In genomic region chr2:153457467-153457866, GRCm38 (mm10) we compare ENCODE assay signal across 11 mouse cellular contexts. TPM values are rescaled to one million over a fixed set of nuclear protein-coding genes. Genes with fewer than 3 reads are reported as not detected.
DNase-seq lines count a peak whose midpoint lies in the region; ATAC-seq and TF ChIP-seq lines count a peak whose summit lies in the region.
"Had no signal": no experiment of that assay in that cellular context is flagged by ENCODE, and none has a peak within 500 bp of the region (broad histone marks: within the 10 kb centered on the region; RNA-seq: fewer than 3 reads in every experiment).

No protein-coding gene starts in this region.

- DNase-seq in gastrocnemius, adult 2 months, result no peak
- DNase-seq in gastrocnemius, adult 8-10 months (ENCODE audit: low spot score in 2 of 2), result no peak
- DNase-seq in midbrain, embryonic 11.5 days (ENCODE audit: low spot score, missing footprints), result no peak
- DNase-seq in limb, embryonic 14.5 days (ENCODE audit: low spot score), result no peak
- no peak for DNase-seq in stomach, postnatal 0 days (ENCODE audit: low spot score)
- DNase-seq in testis, postnatal 14 days (ENCODE audit: low spot score), result no peak
- DNase-seq: kidney, adult 11 months had no signal

- H3K4me3 ChIP-seq in gastrocnemius, adult 2 months, result no peak overlapping the region
- no peak overlapping the region for H3K4me3 ChIP-seq in midbrain, embryonic 11.5 days (ENCODE audit: low read depth, low read length)
- H3K4me3 ChIP-seq in midbrain, embryonic 16.5 days (ENCODE audit: low read depth, low read length), result no peak overlapping the region
- H3K4me3 ChIP-seq in limb, embryonic 14.5 days (replicated peaks; ENCODE audit: low read length), result no peak overlapping the region
- H3K4me3 ChIP-seq in stomach, postnatal 0 days (ENCODE audit: low read depth, low read length), result no peak overlapping the region
- H3K4me3 ChIP-seq: erythroblast, embryonic 14.5 days; limb, embryonic 15.5 days had no signal

- H3K4me1 ChIP-seq in midbrain, embryonic 11.5 days (ENCODE audit: control insufficient read depth, insufficient read depth, low read length), result peaks cover 6% of the 10 kb centered on the region; the same call in 1 of the 2 replicates
- 0 out of 2 replicates have a peak, but pooled peaks cover 6% of the 10 kb centered on the region for H3K4me1 ChIP-seq in midbrain, embryonic 16.5 days (ENCODE audit: control insufficient read depth, insufficient read depth, low read length)
- H3K4me1 ChIP-seq in limb, embryonic 14.5 days (ENCODE audit: control insufficient read depth, insufficient read depth, low read length), result peaks cover 12% of the 10 kb centered on the region; the same call in 1 of the 2 replicates
- H3K4me1 ChIP-seq in stomach, postnatal 0 days (replicated peaks; ENCODE audit: control insufficient read depth, insufficient read depth), result peaks cover 2% of the 10 kb centered on the region; the same call in 1 of the 2 replicates

- no peak overlapping the region for H3K4me2 ChIP-seq in midbrain, embryonic 11.5 days
- no peak overlapping the region for H3K4me2 ChIP-seq in midbrain, embryonic 16.5 days (ENCODE audit: low read length)
- H3K4me2 ChIP-seq in limb, embryonic 14.5 days (replicated peaks; ENCODE audit: low read depth, low read length, severe bottlenecking), result no peak overlapping the region
- no peak overlapping the region for H3K4me2 ChIP-seq in stomach, postnatal 0 days (replicated peaks; ENCODE audit: low read depth)
- H3K4me2 ChIP-seq: limb, embryonic 15.5 days had no signal

- TF ChIP-seq POLR2A in limb, embryonic 14.5 days (IDR thresholded peaks at IDR 0.05; ENCODE audit: borderline replicate concordance, extremely low read depth, insufficient read depth, insufficient read length), result no peak

- ATAC-seq in midbrain, embryonic 11.5 days (ENCODE audit: low FRiP score), result no peak
- ATAC-seq in midbrain, embryonic 16.5 days, result no peak
- ATAC-seq in limb, embryonic 14.5 days (ENCODE audit: low FRiP score, low read depth), result no peak
- no peak for ATAC-seq in stomach, postnatal 0 days (ENCODE audit: low FRiP score, low TSS enrichment)
- ATAC-seq in cerebellum, adult (ENCODE audit: insufficient number of reproducible peaks, low FRiP score, low TSS enrichment), result no peak

- no peaks in the 10 kb centered on the region for H3K36me3 ChIP-seq in midbrain, embryonic 11.5 days (ENCODE audit: control insufficient read depth, insufficient read depth, low read length)
- H3K36me3 ChIP-seq in midbrain, embryonic 16.5 days (ENCODE audit: control insufficient read depth, insufficient read depth, low read length), result no peaks in the 10 kb centered on the region
- H3K36me3 ChIP-seq in limb, embryonic 14.5 days (ENCODE audit: control insufficient read depth, insufficient read depth, low read length), result no peaks in the 10 kb centered on the region
- H3K36me3 ChIP-seq in stomach, postnatal 0 days (ENCODE audit: control insufficient read depth, insufficient read depth, low read length), result no peaks in the 10 kb centered on the region
- H3K36me3 ChIP-seq: limb, embryonic 15.5 days had no signal

- H3K9ac ChIP-seq in midbrain, embryonic 11.5 days (ENCODE audit: low read length), result 0 out of 2 replicates have a peak overlapping the region, but pooled peaks have one; percentile 29
- H3K9ac ChIP-seq in midbrain, embryonic 16.5 days (ENCODE audit: low read depth, low read length), result no peak overlapping the region
- H3K9ac ChIP-seq in limb, embryonic 14.5 days (ENCODE audit: low read depth, low read length, severe bottlenecking), result no peak overlapping the region
- no peak overlapping the region for H3K9ac ChIP-seq in stomach, postnatal 0 days (ENCODE audit: low read length)
- H3K9ac ChIP-seq: limb, embryonic 15.5 days had no signal

- WGBS in midbrain, embryonic 11.5 days, result 33% methylated on average over 4 of the region's 4 CpGs
- WGBS in midbrain, embryonic 16.5 days, result 21% methylated on average over 4 of the region's 4 CpGs
- WGBS in limb, embryonic 14.5 days, result 17% methylated on average over 4 of the region's 4 CpGs
- WGBS in stomach, postnatal 0 days, result 43% methylated on average over 4 of the region's 4 CpGs

- H3K9me3 ChIP-seq in midbrain, embryonic 11.5 days (ENCODE audit: control insufficient read depth, low read length), result no peaks in the 10 kb centered on the region
- H3K9me3 ChIP-seq in midbrain, embryonic 16.5 days (replicated peaks; ENCODE audit: control insufficient read depth, low read length, poor library complexity, severe bottlenecking), result no peaks in the 10 kb centered on the region
- H3K9me3 ChIP-seq in limb, embryonic 14.5 days (ENCODE audit: control insufficient read depth, low read length), result no peaks in the 10 kb centered on the region
- no peaks in the 10 kb centered on the region for H3K9me3 ChIP-seq in stomach, postnatal 0 days (ENCODE audit: control insufficient read depth, low read length)
- H3K9me3 ChIP-seq: limb, embryonic 15.5 days had no signal

- TF ChIP-seq CTCF in gastrocnemius, adult 2 months (IDR thresholded peaks at IDR 0.05), result no peak
- TF ChIP-seq CTCF in stomach, postnatal 0 days (IDR thresholded peaks at IDR 0.05; ENCODE audit: low read depth), result no peak

- intact Hi-C loops in gastrocnemius, adult 2 months (cut with DNase I), result no loop called here

- peak overlapping the region; percentile 80; the same call in 1 of the 2 replicates for H3K27ac ChIP-seq in gastrocnemius, adult 2 months
- H3K27ac ChIP-seq in midbrain, embryonic 11.5 days (ENCODE audit: low read depth, low read length), result peak overlapping the region; percentile 58
- H3K27ac ChIP-seq in midbrain, embryonic 16.5 days (ENCODE audit: low read length), result no peak overlapping the region; the same call in 1 of the 2 replicates
- H3K27ac ChIP-seq in limb, embryonic 14.5 days (replicated peaks; ENCODE audit: low read depth, low read length), result 0 out of 2 replicates have a peak overlapping the region, but pooled peaks have one; percentile 52
- H3K27ac ChIP-seq in stomach, postnatal 0 days (replicated peaks), result peak overlapping the region; percentile 24; the same call in 1 of the 2 replicates

- no peak for TF ChIP-seq EP300 in stomach, postnatal 0 days (optimal IDR thresholded peaks at IDR 0.05)

- no peaks in the 10 kb centered on the region for H3K27me3 ChIP-seq in midbrain, embryonic 11.5 days (ENCODE audit: control insufficient read depth, insufficient read depth, low read length)
- no peaks in the 10 kb centered on the region for H3K27me3 ChIP-seq in midbrain, embryonic 16.5 days (ENCODE audit: control insufficient read depth, insufficient read depth, low read depth, low read length)
- H3K27me3 ChIP-seq in limb, embryonic 14.5 days (ENCODE audit: control insufficient read depth, insufficient read depth, low read length), result no peaks in the 10 kb centered on the region
- no peaks in the 10 kb centered on the region for H3K27me3 ChIP-seq in stomach, postnatal 0 days (ENCODE audit: control insufficient read depth, insufficient read depth, low read length)
- H3K27me3 ChIP-seq: limb, embryonic 15.5 days had no signal

RNA-seq across cellular contexts. Expression of gene 4930404H24Rik, which starts 35.1 kb away (rescaled TPM):
- not detected for total RNA-seq in gastrocnemius, adult 2 months (2021)
- total RNA-seq in gastrocnemius, adult 8-10 months (2022), result not detected
- not detected in 2 replicates for polyA plus RNA-seq in midbrain, embryonic 11.5 days (2014; fragmentation: Nextera tagmentation; extraction: Ambion mirVana)
- not detected in 2 replicates for polyA plus RNA-seq in midbrain, embryonic 16.5 days (2015; fragmentation: Nextera tagmentation; extraction: Ambion mirVana)
- not detected in 2 replicates for polyA plus RNA-seq in limb, embryonic 14.5 days (2012; rRNA removed)
- not detected in 2 replicates for polyA plus RNA-seq in limb, embryonic 14.5 days (2014; fragmentation: Nextera tagmentation; extraction: Ambion mirVana)
- not detected in 2 replicates for polyA plus RNA-seq in stomach, postnatal 0 days (2015; fragmentation: Nextera tagmentation; extraction: Ambion mirVana)
- polyA plus RNA-seq: erythroblast, embryonic 14.5 days; limb, embryonic 15.5 days had no signal
